Mouse (Mus musculus) A20 (cell line): Measurements from ENCODE around the gene Krt7.

ENCODE experiments used
- DNase-seq: peaks from one replicate; pipeline ENCODE4 v3.0.0-alpha.2; 2011; ENCODE audit warnings: low read depth, low spot score

The Krt7 gene

GRCm38 (mm10) chr15:101440837-101441236 lies 30.0 kb downstream of the Krt7 start:
- no peak for DNase-seq

GRCm38 (mm10) chr15:101446572-101446971 lies 35.7 kb downstream of the Krt7 start:
- no peak for DNase-seq

- no peak for DNase-seq
Measured at GRCm38 (mm10) chr15:101447444-101447843, 36.6 kb downstream of the Krt7 start, which contains the start of gene Krt88. Krt88 (plus strand) TSS chr15:101447744.

GRCm38 (mm10) chr15:101453093-101453736 lies 42.4 kb downstream of the Krt7 start:
- peak; percentile 58 for DNase-seq

GRCm38 (mm10) chr15:101454774-101455173 lies 43.9 kb downstream of the Krt7 start:
- no peak for DNase-seq

GRCm38 (mm10) chr15:101455292-101455691 lies 44.4 kb downstream of the Krt7 start:
- DNase-seq, result no peak

GRCm38 (mm10) chr15:101455891-101456290 lies 45.0 kb downstream of the Krt7 start:
- DNase-seq, result no peak

- DNase-seq, result no peak
Measured at GRCm38 (mm10) chr15:101458361-101458930, 47.6 kb downstream of the Krt7 start.

- DNase-seq, result peak; percentile 24
Measured at GRCm38 (mm10) chr15:101459283-101459682, 48.4 kb downstream of the Krt7 start.

GRCm38 (mm10) chr15:101463651-101464050 lies 52.8 kb downstream of the Krt7 start, which contains the start of gene Krt81:
Krt81 (minus strand) TSS chr15:101463751.
- no peak for DNase-seq

- no peak for DNase-seq
Measured at GRCm38 (mm10) chr15:101469093-101469492, 58.2 kb downstream of the Krt7 start.

- DNase-seq, result no peak
Measured at GRCm38 (mm10) chr15:101472952-101473528, 62.2 kb downstream of the Krt7 start, which contains the start of gene Krt86. Krt86 (plus strand) TSS chr15:101473478.

- DNase-seq, result no peak
Measured at GRCm38 (mm10) chr15:101479007-101479665, 68.3 kb downstream of the Krt7 start.

GRCm38 (mm10) chr15:101479666-101480060 lies 68.8 kb downstream of the Krt7 start:
- no peak for DNase-seq
